Mouse (Mus musculus) liver, embryonic 14.5 days (tissue): ENCODE data around the gene Tcta. TPM values are rescaled to one million over a fixed set of nuclear protein-coding genes. Genes with fewer than 3 reads are reported as not detected.

ENCODE experiments used
- ATAC-seq: fragments of 200-750 bp; cut with Nextera tagmentation; 2 replicates; pipeline ENCODE4 v1.8.0; 2017; ENCODE audit warnings: moderate number of reproducible peaks, mild to moderate bottlenecking, moderate library complexity; ENCODE audit not compliant: insufficient read depth
- DNase-seq, 3 experiments: peaks; one replicate each; pipeline ENCODE4 v3.0.0-alpha.2; 2012 to 2013; ENCODE audit warnings: low read depth in 3 of 3, low spot score in 3 of 3
- H3K27ac ChIP-seq: fragments of 300-500 bp; sonication (generic); 2 replicates; pipeline ENCODE4 v1.5.1; 2014; ENCODE audit warnings: moderate library complexity, mild to moderate bottlenecking, control low read depth, inconsistent platforms
- H3K27me3 ChIP-seq: fragments of 300-500 bp; sonication (generic); 2 replicates; pipeline ENCODE4 v1.6.1; 2014; ENCODE audit warnings: mild to moderate bottlenecking, low read length, moderate library complexity; ENCODE audit not compliant: control insufficient read depth, insufficient read depth
- H3K36me3 ChIP-seq: fragments of 300-500 bp; sonication (generic); replicated peaks from 2 replicates; pipeline ENCODE4 v1.6.1; 2014; ENCODE audit warnings: low read depth; ENCODE audit not compliant: control insufficient read depth, insufficient read depth
- H3K4me1 ChIP-seq, 2 experiments: fragments of 200-500 bp in 1 of 2; fragments of 300-500 bp in 1 of 2; sonication (generic) in 1 of 2; replicated peaks; 2 replicates each; pipeline ENCODE4 v1.6.1; 2012 to 2014; ENCODE audit warnings: antibody characterized with exemption in 1 of 2, inconsistent platforms in 1 of 2, low read length in 1 of 2; ENCODE audit not compliant: control insufficient read depth in 2 of 2, insufficient read depth in 2 of 2
- H3K4me2 ChIP-seq: fragments of 300-500 bp; sonication (generic); 2 replicates; pipeline ENCODE4 v1.6.1; 2014; ENCODE audit warnings: low read depth, mild to moderate bottlenecking, control low read depth, moderate library complexity
- H3K4me3 ChIP-seq, 2 experiments: fragments of 200-500 bp in 1 of 2; fragments of 300-500 bp in 1 of 2; sonication (generic) in 1 of 2; 2 replicates each; pipeline ENCODE4 v1.5.1; 2012 to 2014; ENCODE audit warnings: low read depth in 2 of 2, low read length in 2 of 2, mild to moderate bottlenecking in 2 of 2, control low read depth in 1 of 2, inconsistent platforms in 1 of 2, moderate library complexity in 1 of 2; ENCODE audit not compliant: insufficient read depth in 1 of 2
- H3K9ac ChIP-seq: fragments of 300-500 bp; sonication (generic); replicated peaks from 2 replicates; pipeline ENCODE4 v1.6.1; 2014; ENCODE audit warnings: mild to moderate bottlenecking, control low read depth, moderate library complexity
- H3K9me3 ChIP-seq: fragments of 300-500 bp; sonication (generic); 2 replicates; pipeline ENCODE4 v1.6.1; 2016; ENCODE audit warnings: low read length, mixed read lengths; ENCODE audit not compliant: control insufficient read depth
- CTCF ChIP-seq: IDR thresholded peaks from 2 replicates; pipeline ENCODE4 v1.5.1; 2016; ENCODE audit warnings: antibody characterized with exemption, low read depth, control low read depth
- EP300 ChIP-seq: IDR thresholded peaks from 2 replicates; pipeline ENCODE4 v1.6.1; 2016; ENCODE audit warnings: antibody characterized with exemption, low read depth
- WGBS: fragments of 180-500 bp; shearing (Covaris S2); extraction: QIAGEN DNeasy Blood & Tissue Kit; methylation state at CpG from one replicate; pipeline ENCODE4 v1.1.7; 2014; ENCODE audit not compliant: insufficient replicate concordance; 5-methylcytosine and 5-hydroxymethylcytosine counted together
- polyA plus RNA-seq, 2 experiments: library from polyadenylated mRNA; depleted of rRNA in 1 of 2; stranded (reverse) in 1 of 2; unstranded in 1 of 2; fragments of >200 nt; fragmentation: Nextera tagmentation in 1 of 2; extraction: Ambion mirVana in 1 of 2; gene quantifications; 2 replicates each; pipeline versions ENCODE4 v1.2.1 to v1.2.3; 2012 to 2014

The Tcta gene
- polyA plus RNA-seq, 2 experiments = 10.6 to 10.9 TPM

DNA sequence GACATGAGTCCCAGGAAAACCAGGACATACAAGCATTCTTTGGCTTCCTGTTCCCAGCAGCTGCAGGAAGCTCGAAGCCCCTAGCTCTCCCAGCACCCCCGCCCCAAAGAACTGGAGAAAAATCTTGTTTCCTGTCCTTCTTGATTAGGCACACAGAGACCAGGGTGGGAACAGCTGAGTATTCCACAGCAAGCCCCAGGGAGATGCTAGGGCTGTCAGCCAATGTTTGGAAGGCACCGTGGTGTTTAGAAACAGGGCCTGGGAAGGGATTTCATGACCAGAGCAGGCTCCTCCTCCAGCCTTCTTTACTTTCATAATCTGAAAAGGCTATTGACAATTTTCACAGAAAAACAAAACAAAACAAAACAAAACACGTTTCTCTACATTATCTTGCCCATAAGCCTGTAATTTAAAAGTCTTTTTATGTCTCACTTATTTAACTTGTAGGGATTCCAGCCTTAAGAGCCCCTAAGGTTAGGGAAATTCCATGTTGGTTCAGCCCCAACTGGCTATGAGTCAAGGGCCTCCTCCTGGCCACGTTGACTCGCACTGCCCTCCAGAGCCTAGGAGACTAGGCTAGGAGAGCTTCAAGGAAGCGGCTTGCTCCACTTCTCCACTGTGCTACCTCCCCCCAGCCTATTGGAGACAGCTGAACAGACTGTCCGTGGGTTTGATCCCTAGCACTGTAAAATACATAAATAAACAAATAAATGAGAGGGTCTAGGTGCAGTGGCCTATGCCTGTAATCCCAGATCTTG is 25.7 kb downstream of the Tcta start:
- Histone ChIP-seq H3K4me3 (no peak overlapping the region), H3K27me3 (no peaks in the 10 kb centered on the region), H3K4me1 (peaks cover 0 to 3% of the 10 kb centered on the region in 2 experiments; a peak in 2 of 4 replicates), H3K9me3 (no peaks in the 10 kb centered on the region), H3K27ac (no peak overlapping the region), H3K9ac (no peak overlapping the region), H3K36me3 (no peaks in the 10 kb centered on the region), H3K4me2 (no peak overlapping the region)
- no peak for TF ChIP-seq EP300
- TF ChIP-seq CTCF = no peak
- 24% methylated on average over 8 of the region's 8 CpGs for WGBS
- DNase-seq (no peak), ATAC-seq (no peak)

DNA sequence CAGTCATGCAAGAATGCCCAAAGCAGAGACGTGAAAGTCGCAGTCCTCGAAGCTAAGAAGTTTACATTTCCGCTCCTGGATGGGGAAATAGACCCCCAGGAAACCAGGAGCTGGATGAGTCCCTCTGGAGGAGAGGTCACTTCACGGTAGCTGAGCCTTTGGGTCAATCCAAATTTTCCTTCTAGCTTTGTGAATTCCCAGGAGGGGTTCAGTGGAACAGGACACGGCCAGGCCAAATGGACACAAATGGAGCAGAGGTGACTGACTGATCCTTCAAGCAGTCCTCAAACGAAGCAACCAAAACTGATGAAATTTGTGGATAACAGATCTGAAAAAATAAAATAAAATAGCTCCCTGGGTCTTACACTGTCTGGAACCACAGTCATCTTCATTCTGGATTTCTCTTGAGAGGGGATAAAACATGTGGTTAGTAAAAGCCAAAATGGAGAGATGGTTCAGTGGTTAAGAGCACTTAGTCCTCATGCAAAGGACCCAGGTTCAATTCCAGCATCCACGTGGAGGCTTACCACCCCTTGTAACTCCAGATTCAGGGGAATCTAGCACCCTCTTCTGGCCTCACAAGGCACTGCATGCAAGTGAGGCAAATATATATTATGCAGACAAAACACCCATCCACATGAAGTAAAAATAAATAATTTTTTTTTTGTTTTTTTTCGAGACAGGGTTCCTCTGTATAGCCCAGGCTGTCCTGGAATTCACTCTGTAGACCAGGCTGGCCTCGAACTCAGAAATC is 27.1 kb downstream of the Tcta start:
- no peaks in the 10 kb centered on the region for H3K9me3 ChIP-seq
- no peak overlapping the region for H3K4me2 ChIP-seq
- DNase-seq = peak in 2 of 3 experiments; percentile 41 to 45
- no peak overlapping the region for H3K9ac ChIP-seq
- H3K4me3 ChIP-seq = no peak overlapping the region
- ATAC-seq = no peak
- no peaks in the 10 kb centered on the region for H3K27me3 ChIP-seq
- WGBS = 55% methylated on average over 10 of the region's 10 CpGs
- TF ChIP-seq CTCF (peak; percentile 81), EP300 (no peak)
- peaks cover 0 to 7% of the 10 kb centered on the region in 2 experiments; a peak in 2 of 4 replicates for H3K4me1 ChIP-seq
- no peaks in the 10 kb centered on the region for H3K36me3 ChIP-seq
- no peak overlapping the region for H3K27ac ChIP-seq

DNA sequence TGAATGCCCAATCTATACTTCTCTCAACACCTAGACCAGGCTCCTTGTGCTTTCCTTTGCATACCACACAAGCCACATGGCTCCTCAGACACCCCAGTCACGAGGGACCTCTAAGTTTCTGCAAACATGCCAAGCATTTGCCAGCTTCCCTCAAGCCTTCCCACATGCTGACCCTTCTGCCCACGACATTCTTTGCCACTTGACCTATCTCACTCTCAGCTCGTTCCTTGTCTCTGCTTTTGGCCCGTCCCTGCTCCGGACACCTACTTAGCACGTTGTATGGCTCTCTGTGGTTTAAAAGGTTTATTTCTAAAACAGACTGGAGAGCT is 30.7 kb downstream of the Tcta start:
- no peaks in the 10 kb centered on the region for H3K9me3 ChIP-seq
- no peak overlapping the region for H3K27ac ChIP-seq
- no peaks in the 10 kb centered on the region for H3K36me3 ChIP-seq
- H3K9ac ChIP-seq = no peak overlapping the region
- no peak for ATAC-seq
- DNase-seq = no peak
- H3K4me1 ChIP-seq = peaks cover 0 to 7% of the 10 kb centered on the region in 2 experiments; a peak in 2 of 4 replicates
- no peak overlapping the region for H3K4me2 ChIP-seq
- TF ChIP-seq CTCF (no peak), EP300 (no peak)
- H3K4me3 ChIP-seq = no peak overlapping the region
- no peaks in the 10 kb centered on the region for H3K27me3 ChIP-seq
- WGBS = 36% methylated on average over 6 of the region's 6 CpGs

DNA sequence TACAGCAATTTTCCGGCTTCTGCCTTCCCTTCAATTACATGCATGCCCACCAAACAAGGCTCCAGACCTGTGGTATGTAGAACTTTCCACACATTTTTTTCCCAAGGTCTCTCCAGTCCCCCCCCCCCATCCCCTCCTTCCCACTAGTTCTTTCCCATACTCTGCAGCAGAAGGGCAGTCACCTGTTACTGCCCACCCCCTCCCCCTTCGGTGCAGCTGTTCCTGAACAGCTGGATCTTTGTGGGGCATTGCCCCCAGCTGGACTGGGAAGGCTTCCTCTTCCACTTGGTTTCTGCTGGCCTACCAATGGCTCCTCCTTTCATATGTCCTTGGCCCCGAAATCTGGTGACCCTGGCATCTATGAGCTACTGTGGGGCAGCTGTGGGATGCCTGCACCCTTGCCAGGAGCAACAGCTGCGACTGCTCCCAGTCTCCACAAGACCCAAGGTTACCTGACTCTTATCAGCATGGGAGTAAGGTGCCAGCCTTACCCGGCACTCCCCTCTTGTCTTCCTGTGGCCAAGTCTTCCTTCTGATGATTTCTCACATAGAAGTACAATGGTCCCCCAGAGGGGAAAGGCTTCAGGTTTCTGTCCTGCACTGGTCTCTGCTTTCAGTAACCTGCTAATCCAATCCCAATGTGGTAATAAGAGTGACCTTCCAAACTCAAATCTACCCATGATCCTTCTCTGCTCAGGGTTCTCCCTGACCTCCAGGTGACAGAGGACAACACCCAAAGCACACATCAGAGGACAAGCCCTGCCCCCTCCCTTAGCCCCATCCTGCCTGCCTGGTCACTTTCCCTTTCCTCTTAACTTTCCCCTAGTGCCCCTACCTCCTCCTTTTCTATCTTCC is 31.3 kb downstream of the Tcta start:
- Histone ChIP-seq H3K36me3 (no peaks in the 10 kb centered on the region), H3K9me3 (no peaks in the 10 kb centered on the region), H3K4me3 (no peak overlapping the region), H3K4me1 (peaks cover 0 to 7% of the 10 kb centered on the region in 2 experiments; a peak in 2 of 4 replicates), H3K27ac (no peak overlapping the region), H3K27me3 (no peaks in the 10 kb centered on the region), H3K4me2 (no peak overlapping the region), H3K9ac (no peak overlapping the region)
- DNase-seq = no peak
- 57% methylated on average over 5 of the region's 5 CpGs for WGBS
- TF ChIP-seq CTCF (no peak), EP300 (no peak)
- ATAC-seq = no peak
